Mouse (Mus musculus) colon, adult 2 months (tissue): ENCODE data around the gene Ankrd53. TPM values are rescaled to one million over a fixed set of nuclear protein-coding genes. Genes with fewer than 3 reads are reported as not detected.

Experiments used
- polyA plus RNA-seq: library from polyadenylated mRNA; depleted of rRNA; stranded (reverse); fragments of >200 nt; gene quantifications from 2 replicates; pipeline ENCODE4 v1.2.3, GENCODE M21; 2012; rRNA removed

Gene Ankrd53
- not detected in 2 replicates for polyA plus RNA-seq

DNA sequence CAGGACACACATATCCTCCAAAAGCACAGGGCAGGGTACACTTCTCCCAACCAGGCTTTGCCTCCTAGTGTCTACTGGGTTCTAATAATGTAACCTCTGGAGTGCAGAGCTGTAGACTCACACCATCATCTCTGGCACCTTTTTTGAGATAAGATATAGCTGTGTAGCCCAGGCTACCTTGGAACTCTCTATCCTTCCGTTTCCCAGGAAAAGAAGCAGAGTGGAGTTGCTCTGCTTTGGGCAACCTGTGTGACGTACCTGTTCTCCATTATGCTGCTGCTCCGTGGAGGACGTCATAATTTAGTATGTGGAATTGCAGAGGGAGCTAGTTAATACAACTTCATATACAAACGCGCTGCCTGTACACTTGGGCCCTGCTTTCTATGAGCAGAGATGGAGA is at the start of gene Ankrd53:
Ankrd53 (plus strand) TSS at position 301 of the 400 bp plus-strand sequence.

DNA sequence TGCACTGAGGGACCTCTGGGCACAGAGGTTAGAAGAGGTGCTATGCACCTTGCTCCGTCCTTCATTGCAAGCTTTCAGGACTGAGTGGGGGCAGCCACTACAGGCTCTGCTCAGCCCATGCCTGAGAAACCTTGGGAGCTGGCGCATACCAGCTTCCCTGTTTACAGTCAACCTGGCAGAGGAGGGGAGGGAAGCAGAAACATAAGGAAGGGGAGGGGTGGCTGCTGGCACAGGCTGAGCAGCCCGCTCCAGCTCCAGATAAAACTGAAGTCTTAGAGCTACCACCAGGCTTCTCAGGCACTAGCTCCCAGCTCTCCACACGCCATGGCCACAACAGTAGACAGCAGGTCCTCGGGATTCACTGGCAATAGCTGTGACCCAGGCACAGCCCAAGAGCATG is 19.7 kb upstream of the Ankrd53 start, which contains the start of gene Atp6v1b1:
Atp6v1b1 (plus strand) TSS at position 230 of the 400 bp plus-strand sequence.

DNA sequence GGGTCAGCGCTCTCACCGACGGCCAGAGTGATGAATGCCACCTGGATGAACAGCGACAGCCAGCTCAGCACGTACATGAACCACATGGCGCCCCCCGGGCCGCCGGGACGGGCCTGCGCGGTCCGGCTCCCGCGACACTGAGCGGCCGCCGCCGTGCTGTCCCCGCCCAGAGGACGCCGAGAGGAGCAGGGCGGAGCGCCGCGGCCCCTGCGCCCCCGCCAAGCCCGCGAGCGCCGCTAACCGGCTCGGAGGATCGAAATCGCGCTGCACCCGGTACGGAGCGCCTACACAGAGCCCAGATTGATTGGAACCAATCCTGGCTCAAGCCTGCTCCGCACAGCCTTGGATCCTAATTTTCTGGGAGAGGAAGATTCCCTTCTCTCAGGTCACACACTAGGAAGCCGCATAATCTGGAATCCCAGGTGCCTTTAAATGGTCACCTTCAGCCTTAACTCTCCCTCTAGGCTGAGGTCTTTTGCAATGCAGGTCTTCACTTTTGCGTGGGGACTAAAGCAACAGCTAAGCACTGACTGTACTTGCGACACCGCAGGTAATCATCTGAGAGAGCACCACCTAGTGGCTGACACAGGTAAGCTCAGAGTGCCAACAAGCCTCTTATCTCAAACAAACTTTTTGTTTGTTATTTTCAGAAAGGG is 13.3 kb downstream of the Ankrd53 start, which contains the start of gene Tex261:
Tex261 (minus strand) TSS at position 176 of the 656 bp plus-strand sequence.

DNA sequence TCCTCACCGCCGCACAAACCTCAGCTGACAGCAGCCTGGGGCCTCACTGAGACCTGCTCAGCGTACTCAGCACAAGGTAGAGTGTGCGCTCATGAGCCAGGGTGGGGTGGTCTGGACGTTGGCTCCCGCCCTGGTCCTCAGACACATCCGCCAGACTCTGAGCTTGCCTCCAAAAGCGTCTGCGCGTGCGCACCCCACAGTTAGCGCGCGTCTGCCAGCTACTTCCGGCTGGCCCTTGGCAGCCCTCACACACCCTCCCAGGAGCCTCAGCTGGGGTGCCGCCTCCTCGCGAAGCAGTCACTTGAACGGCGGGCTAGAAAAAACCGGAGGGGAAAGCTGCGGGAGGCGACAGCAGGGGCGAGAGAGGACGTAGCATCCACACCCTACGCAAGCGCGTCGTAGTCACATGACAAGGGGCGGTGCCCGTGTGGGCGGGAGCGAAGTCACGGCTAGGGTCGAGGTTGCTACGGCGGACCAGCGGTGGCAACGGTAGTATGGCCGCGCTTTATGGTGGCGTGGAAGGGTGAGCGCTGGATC is 32.4 kb downstream of the Ankrd53 start, which contains the start of gene Nagk:
Nagk (plus strand) TSS at position 223 of the 537 bp plus-strand sequence.

Other genes with a start within 250 kb of the Ankrd53 start
- gene Actg2, start 226.4 kb upstream of the Ankrd53 start, polyA plus RNA-seq = 1,877 and 1,909 TPM in 2 replicates
- gene Stambp, start 189.9 kb upstream of the Ankrd53 start, polyA plus RNA-seq = 10.4 and 13.1 TPM in 2 replicates
- gene Clec4f, start 106.5 kb upstream of the Ankrd53 start, polyA plus RNA-seq = not detected in 2 replicates
- gene Cd207, start 84.8 kb upstream of the Ankrd53 start, polyA plus RNA-seq = 0.07 and 0.12 TPM in 2 replicates
- not detected in 2 replicates for gene Vax2, start 51.4 kb upstream of the Ankrd53 start, polyA plus RNA-seq
- not detected in 2 replicates for gene Atp6v1b1, start 19.7 kb upstream of the Ankrd53 start, polyA plus RNA-seq
- gene Tex261, start 13.2 kb downstream of the Ankrd53 start, polyA plus RNA-seq = 82.1 and 116 TPM in 2 replicates
- 28.1 and 28.8 TPM in 2 replicates for gene Nagk, start 32.3 kb downstream of the Ankrd53 start, polyA plus RNA-seq
- 3.4 and 5.0 TPM in 2 replicates for gene Paip2b, start 69.1 kb downstream of the Ankrd53 start, polyA plus RNA-seq
- 3.7 and 4.4 TPM in 2 replicates for gene Zfp638, start 104.5 kb downstream of the Ankrd53 start, polyA plus RNA-seq
- gene Dysf, start 245.9 kb downstream of the Ankrd53 start, polyA plus RNA-seq = 5.8 and 10.7 TPM in 2 replicates